In the genomic region with DNA sequence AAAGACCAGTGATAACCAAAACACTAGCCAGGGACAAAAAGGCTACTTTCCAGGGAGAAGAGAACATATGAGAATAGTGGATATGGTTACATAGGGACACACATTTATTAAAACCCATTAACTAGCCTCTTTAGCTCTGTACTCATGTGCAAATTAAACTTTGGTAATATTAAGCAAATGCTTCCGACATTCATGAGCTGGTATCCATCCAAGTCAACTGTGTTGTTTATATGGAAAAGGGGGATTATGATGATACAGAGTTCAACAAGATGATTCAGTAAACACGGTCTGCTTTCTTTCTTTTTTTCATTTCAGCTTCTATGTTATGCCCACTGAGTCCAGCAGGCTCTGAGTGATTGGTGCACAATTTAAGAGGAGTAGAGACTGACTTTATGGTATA, we compare ENCODE assay signal across 21 mouse cellular contexts.
DNase-seq lines count a peak whose midpoint lies in the region; ATAC-seq and TF ChIP-seq lines count a peak whose summit lies in the region.
"Had no signal": no experiment of that assay in that cellular context is flagged by ENCODE, and none has a peak within 500 bp of the region (broad histone marks: within the 10 kb centered on the region; RNA-seq: fewer than 3 reads in every experiment).

No protein-coding gene starts in this region.

- no peak for TF ChIP-seq CTCF in liver, adult 2 months (IDR thresholded peaks at IDR 0.05; ENCODE audit: low read depth, low read length)

- no peak overlapping the region; the same call in 1 of the 2 replicates for H3K4me2 ChIP-seq in heart, embryonic 13.5 days
- no peak overlapping the region for H3K4me2 ChIP-seq in lung, embryonic 15.5 days
- H3K4me2 ChIP-seq: embryonic facial prominence, embryonic 12.5 days; forebrain, embryonic 13.5 days; forebrain, embryonic 15.5 days had no signal

- 0 out of 2 replicates have a peak overlapping the region, but pooled peaks have one; percentile 48 for H3K27ac ChIP-seq in heart, embryonic 13.5 days (replicated peaks)
- no peak overlapping the region for H3K27ac ChIP-seq in liver, adult 2 months (replicated peaks; ENCODE audit: insufficient read depth, low read depth, low read length)
- peak overlapping the region; percentile 84 for H3K27ac ChIP-seq in lung, embryonic 15.5 days
- H3K27ac ChIP-seq: embryonic facial prominence, embryonic 10.5 days; embryonic facial prominence, embryonic 12.5 days; forebrain, embryonic 13.5 days; forebrain, embryonic 15.5 days had no signal

- H3K79me2 ChIP-seq in liver, adult 2 months (ENCODE audit: control insufficient read depth, insufficient read depth, low read length) = no peaks in the 10 kb centered on the region

- no peak for ATAC-seq in heart, embryonic 13.5 days (ENCODE audit: extremely low read depth, insufficient number of reproducible peaks, low FRiP score, low TSS enrichment)
- peak; percentile 53; the same call in 1 of the 2 replicates for ATAC-seq in lung, embryonic 15.5 days (ENCODE audit: borderline replicate concordance, extremely low read depth, low FRiP score, low TSS enrichment)
- ATAC-seq: activated CD4-positive, CD25-positive, alpha-beta regulatory T cell, adult 4 months; CD4-positive, CD25-positive, alpha-beta regulatory T cell, adult 4 months; forebrain, embryonic 13.5 days; forebrain, embryonic 15.5 days; Patski had no signal

- 82% methylated on average over 2 of the region's 2 CpGs for WGBS in heart, embryonic 13.5 days
- 84% methylated on average over 2 of the region's 2 CpGs for WGBS in liver, adult 2 months
- WGBS in lung, embryonic 15.5 days = 49% methylated on average over 2 of the region's 2 CpGs

- no peak overlapping the region for H3K9ac ChIP-seq in heart, embryonic 13.5 days
- no peak overlapping the region for H3K9ac ChIP-seq in liver, adult 2 months (ENCODE audit: low read depth, low read length)
- H3K9ac ChIP-seq in lung, embryonic 15.5 days = no peak overlapping the region
- H3K9ac ChIP-seq: embryonic facial prominence, embryonic 12.5 days; forebrain, embryonic 13.5 days; forebrain, embryonic 15.5 days had no signal

- H3K36me3 ChIP-seq in heart, embryonic 13.5 days = no peaks in the 10 kb centered on the region
- no peaks in the 10 kb centered on the region for H3K36me3 ChIP-seq in liver, adult 2 months (ENCODE audit: control insufficient read depth, insufficient read depth, low read length)
- H3K36me3 ChIP-seq in lung, embryonic 15.5 days = no peaks in the 10 kb centered on the region
- H3K36me3 ChIP-seq: embryonic facial prominence, embryonic 10.5 days; embryonic facial prominence, embryonic 12.5 days; forebrain, embryonic 15.5 days; G1E had no signal

- DNase-seq in heart, postnatal 25 days (ENCODE audit: low spot score) = no peak
- DNase-seq in liver, adult 2 months (ENCODE audit: extremely low read depth, low read depth, low spot score) = peak; percentile 18
- no peak for DNase-seq in liver
- DNase-seq in lung, postnatal 4 days = no peak
- DNase-seq: B cell, adult 2 months; cerebellum, adult 11-12 months; cerebellum, adult 2 months; cerebellum, adult 9-10 months; cerebellum, postnatal 10 days; cerebellum, postnatal 25 days had no signal

- H3K27me3 ChIP-seq in heart, embryonic 13.5 days (replicated peaks) = no peaks in the 10 kb centered on the region
- H3K27me3 ChIP-seq in liver, adult 2 months (ENCODE audit: control insufficient read depth, insufficient read depth, low read length) = no peaks in the 10 kb centered on the region
- no peaks in the 10 kb centered on the region for H3K27me3 ChIP-seq in lung, embryonic 15.5 days
- H3K27me3 ChIP-seq: CH12.LX; embryonic facial prominence, embryonic 12.5 days; forebrain, embryonic 13.5 days; forebrain, embryonic 15.5 days; Patski had no signal

- no peaks in the 10 kb centered on the region for H3K9me3 ChIP-seq in heart, embryonic 13.5 days
- no peaks in the 10 kb centered on the region for H3K9me3 ChIP-seq in lung, embryonic 15.5 days
- H3K9me3 ChIP-seq: embryonic facial prominence, embryonic 10.5 days; embryonic facial prominence, embryonic 12.5 days; forebrain, embryonic 13.5 days; forebrain, embryonic 15.5 days; G1E had no signal

- no peak for TF ChIP-seq POLR2A in liver, adult 2 months (IDR thresholded peaks at IDR 0.05; ENCODE audit: extremely low read depth, insufficient read depth, low read length)

- intact Hi-C loops in heart, postnatal 25 days (cut with DNase I) = no loop called here

- no peak overlapping the region for H3K4me3 ChIP-seq in heart, embryonic 13.5 days
- no peak overlapping the region for H3K4me3 ChIP-seq in liver, adult 2 months (ENCODE audit: insufficient read depth, low read depth, low read length)
- H3K4me3 ChIP-seq in lung, embryonic 15.5 days = no peak overlapping the region
- H3K4me3 ChIP-seq: embryonic facial prominence, embryonic 10.5 days; embryonic facial prominence, embryonic 12.5 days; forebrain, embryonic 13.5 days; forebrain, embryonic 15.5 days had no signal

- H3K4me1 ChIP-seq in heart, embryonic 13.5 days = peaks cover 27% of the 10 kb centered on the region
- no peaks in the 10 kb centered on the region for H3K4me1 ChIP-seq in liver, adult 2 months (ENCODE audit: control insufficient read depth, insufficient read depth, low read length)
- peaks cover 40% of the 10 kb centered on the region for H3K4me1 ChIP-seq in lung, embryonic 15.5 days
- H3K4me1 ChIP-seq: embryonic facial prominence, embryonic 12.5 days; forebrain, embryonic 13.5 days; forebrain, embryonic 15.5 days had no signal
